8 mouse cellular contexts compared by ENCODE assay signal in the genomic region with DNA sequence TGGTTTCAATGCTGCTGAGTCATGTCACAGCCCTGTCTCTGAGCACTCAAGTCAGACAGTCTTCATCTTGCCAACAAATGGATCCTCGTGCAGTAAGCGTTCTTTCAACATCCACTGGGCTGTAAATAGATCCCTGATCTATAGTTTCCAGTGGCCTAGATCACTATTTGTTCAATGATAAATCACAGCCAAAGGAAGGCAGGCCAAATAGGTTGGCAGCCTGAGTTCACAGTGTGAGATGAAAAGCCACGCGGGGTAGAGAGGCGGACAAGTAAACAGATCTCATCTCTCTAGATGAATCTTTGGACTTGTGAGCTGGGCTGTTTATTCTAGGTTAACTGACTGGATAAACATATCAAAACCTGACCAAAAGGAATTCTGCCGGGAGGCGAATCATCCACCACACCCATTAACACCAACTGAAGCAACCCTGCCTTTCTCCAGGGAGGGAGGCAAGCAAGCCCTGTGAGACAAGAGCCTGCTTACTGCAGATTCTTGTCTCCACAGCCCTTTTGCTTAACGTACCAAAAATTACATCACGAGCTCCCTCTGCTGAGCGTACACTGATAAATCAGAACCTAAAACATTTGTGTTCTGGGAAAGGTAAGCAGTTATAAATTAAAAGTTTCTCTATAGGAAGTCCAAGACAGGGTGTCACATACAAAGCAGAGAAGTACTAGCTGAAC. TPM values are rescaled to one million over a fixed set of nuclear protein-coding genes. Genes with fewer than 3 reads are reported as not detected.
DNase-seq lines count a peak whose midpoint lies in the region; ATAC-seq lines count a peak whose summit lies in the region.

No protein-coding gene starts in this region.

- no peak overlapping the region for H3K4me2 ChIP-seq in hindbrain, embryonic 16.5 days (ENCODE audit: low read length)
- H3K4me2 ChIP-seq in embryonic facial prominence, embryonic 14.5 days (ENCODE audit: low read depth, low read length) = no peak overlapping the region
- no peak overlapping the region for H3K4me2 ChIP-seq in midbrain, embryonic 13.5 days (replicated peaks)

- no peak for DNase-seq in hindbrain, embryonic 10.5 days (ENCODE audit: low spot score)
- DNase-seq in ZHBTc4 (ENCODE audit: low read depth, low spot score) = peak; percentile 62
- peak; percentile 70 for DNase-seq in embryonic facial prominence, embryonic 14.5 days (ENCODE audit: low spot score)
- peak; percentile 41 to 57 for DNase-seq in layer of hippocampus, postnatal 10 days (ENCODE audit: low spot score in 2 of 2)
- peak; percentile 70 to 71 for DNase-seq in right cerebral cortex, adult 2 months (ENCODE audit: low spot score in 2 of 2)

- H3K9ac ChIP-seq in hindbrain, embryonic 16.5 days (ENCODE audit: low read depth, low read length) = no peak overlapping the region
- H3K9ac ChIP-seq in embryonic facial prominence, embryonic 14.5 days (ENCODE audit: low read depth, low read length) = no peak overlapping the region
- H3K9ac ChIP-seq in midbrain, embryonic 13.5 days (replicated peaks) = no peak overlapping the region

- H3K4me1 ChIP-seq in hindbrain, embryonic 16.5 days (ENCODE audit: control insufficient read depth, insufficient read depth, low read depth, low read length) = no peaks in the 10 kb centered on the region
- H3K4me1 ChIP-seq in hindbrain, embryonic 10.5 days (replicated peaks) = no peaks in the 10 kb centered on the region
- no peaks in the 10 kb centered on the region for H3K4me1 ChIP-seq in embryonic facial prominence, embryonic 14.5 days (ENCODE audit: control insufficient read depth, insufficient read depth, low read length)
- no peaks in the 10 kb centered on the region for H3K4me1 ChIP-seq in midbrain, embryonic 13.5 days (replicated peaks)

- no peak overlapping the region for H3K27ac ChIP-seq in hindbrain, embryonic 16.5 days (ENCODE audit: low read depth, low read length)
- H3K27ac ChIP-seq in hindbrain, embryonic 10.5 days = no peak overlapping the region
- no peak overlapping the region for H3K27ac ChIP-seq in embryonic facial prominence, embryonic 14.5 days (replicated peaks; ENCODE audit: low read depth, low read length)
- no peak overlapping the region for H3K27ac ChIP-seq in midbrain, embryonic 13.5 days

- ATAC-seq in hindbrain, embryonic 16.5 days = peak; percentile 67; the same call in 1 of the 2 replicates
- ATAC-seq in embryonic facial prominence, embryonic 14.5 days (ENCODE audit: low read depth) = no peak
- ATAC-seq in megakaryocyte, adult 5-6 weeks (ENCODE audit: poor library complexity, severe bottlenecking) = no peak
- ATAC-seq in midbrain, embryonic 13.5 days = no peak

- H3K27me3 ChIP-seq in hindbrain, embryonic 16.5 days (replicated peaks; ENCODE audit: control insufficient read depth, insufficient read depth, low read length) = no peaks in the 10 kb centered on the region
- H3K27me3 ChIP-seq in hindbrain, embryonic 10.5 days (ENCODE audit: insufficient read depth, poor library complexity, severe bottlenecking) = no peaks in the 10 kb centered on the region
- H3K27me3 ChIP-seq in embryonic facial prominence, embryonic 14.5 days (replicated peaks; ENCODE audit: control insufficient read depth, insufficient read depth, low read length) = no peaks in the 10 kb centered on the region
- H3K27me3 ChIP-seq in midbrain, embryonic 13.5 days = no peaks in the 10 kb centered on the region

- H3K9me3 ChIP-seq in hindbrain, embryonic 16.5 days (ENCODE audit: control insufficient read depth, low read length) = no peaks in the 10 kb centered on the region
- no peaks in the 10 kb centered on the region for H3K9me3 ChIP-seq in hindbrain, embryonic 10.5 days
- H3K9me3 ChIP-seq in embryonic facial prominence, embryonic 14.5 days (ENCODE audit: control insufficient read depth, low read length) = no peaks in the 10 kb centered on the region
- no peaks in the 10 kb centered on the region for H3K9me3 ChIP-seq in midbrain, embryonic 13.5 days

- 68% methylated on average over 10 of the region's 10 CpGs for WGBS in hindbrain, embryonic 16.5 days
- 81% methylated on average over 10 of the region's 10 CpGs for WGBS in hindbrain, embryonic 10.5 days
- WGBS in embryonic facial prominence, embryonic 14.5 days = 59% methylated on average over 10 of the region's 10 CpGs
- 79% methylated on average over 10 of the region's 10 CpGs for WGBS in midbrain, embryonic 13.5 days

- no peaks in the 10 kb centered on the region for H3K36me3 ChIP-seq in hindbrain, embryonic 16.5 days (ENCODE audit: control insufficient read depth, insufficient read depth, low read length)
- H3K36me3 ChIP-seq in hindbrain, embryonic 10.5 days = no peaks in the 10 kb centered on the region
- no peaks in the 10 kb centered on the region for H3K36me3 ChIP-seq in embryonic facial prominence, embryonic 14.5 days (ENCODE audit: control insufficient read depth, insufficient read depth, low read length)
- no peaks in the 10 kb centered on the region for H3K36me3 ChIP-seq in midbrain, embryonic 13.5 days

- no peak overlapping the region for H3K4me3 ChIP-seq in hindbrain, embryonic 16.5 days (ENCODE audit: low read length)
- no peak overlapping the region for H3K4me3 ChIP-seq in hindbrain, embryonic 10.5 days
- H3K4me3 ChIP-seq in embryonic facial prominence, embryonic 14.5 days (ENCODE audit: low read depth, low read length) = no peak overlapping the region
- H3K4me3 ChIP-seq in midbrain, embryonic 13.5 days (replicated peaks) = no peak overlapping the region

RNA-seq across cellular contexts. Expression of a gene that starts 31.6 kb away (rescaled TPM):
- 0.37 and 0.38 TPM in 2 replicates for polyA plus RNA-seq in hindbrain, embryonic 16.5 days (2015; fragmentation: Nextera tagmentation; extraction: Ambion mirVana)
- 0.06 and 0.26 TPM in 2 replicates for polyA plus RNA-seq in hindbrain, embryonic 10.5 days (2016; fragmentation: Nextera tagmentation; extraction: Ambion mirVana)
- polyA plus RNA-seq in embryonic facial prominence, embryonic 14.5 days (2014; fragmentation: Nextera tagmentation; extraction: Ambion mirVana) = 1.8 and 2.6 TPM in 2 replicates
- total RNA-seq in layer of hippocampus, postnatal 10 days (2021) = 1 to 10 TPM; 2.0 to 2.3 TPM
- total RNA-seq in megakaryocyte, adult 5-6 weeks (2015) = 0.22 and 0.52 TPM in 2 replicates
- total RNA-seq in megakaryocyte, adult 5-6 weeks (2017) = 0.08 and 0.15 TPM in 2 replicates
- polyA plus RNA-seq in midbrain, embryonic 13.5 days (2015; fragmentation: Nextera tagmentation; extraction: Ambion mirVana) = 0.22 and 0.24 TPM in 2 replicates
